Mouse (Mus musculus) urinary bladder, postnatal 25 days (tissue): ENCODE measurements around the gene Pou5f2.

Experiments used
- DNase-seq: peaks from one replicate; pipeline ENCODE4 v3.0.0; 2022; ENCODE audit warnings: low spot score

Gene Pou5f2

DNA sequence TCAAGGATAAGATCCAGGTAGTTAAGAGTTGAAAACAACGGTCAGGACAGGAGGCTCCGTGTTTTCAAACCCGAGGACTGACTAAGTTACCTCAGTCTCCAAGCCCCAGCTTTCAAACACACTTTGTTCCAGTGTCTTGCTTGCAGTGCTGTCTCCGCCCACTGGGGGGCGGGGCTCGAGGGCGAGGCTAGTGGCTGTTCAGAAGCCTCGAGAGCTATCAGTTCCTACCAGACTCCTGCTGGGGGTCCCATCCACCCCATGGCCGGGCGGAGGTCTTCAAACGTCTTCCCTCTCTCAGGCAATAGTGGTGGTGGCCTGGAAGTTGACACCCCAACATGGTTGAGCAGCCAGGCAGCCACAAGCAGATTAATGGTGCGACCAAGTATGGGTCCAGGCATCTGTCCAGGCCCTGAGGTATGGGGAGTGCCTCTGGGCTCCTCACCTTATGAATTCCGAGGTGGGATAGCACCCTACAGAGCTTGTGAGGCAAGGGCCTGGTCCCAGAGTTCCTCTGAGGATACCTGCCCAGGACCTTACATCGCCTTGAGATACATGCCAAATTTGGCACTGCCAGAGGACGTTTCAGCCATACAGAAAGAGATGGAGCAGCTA, at the start of gene Pou5f2:
Gene Pou5f2, plus strand, starts transcription at position 220 of the 612 bp plus-strand sequence.
- no peak for DNase-seq

DNA sequence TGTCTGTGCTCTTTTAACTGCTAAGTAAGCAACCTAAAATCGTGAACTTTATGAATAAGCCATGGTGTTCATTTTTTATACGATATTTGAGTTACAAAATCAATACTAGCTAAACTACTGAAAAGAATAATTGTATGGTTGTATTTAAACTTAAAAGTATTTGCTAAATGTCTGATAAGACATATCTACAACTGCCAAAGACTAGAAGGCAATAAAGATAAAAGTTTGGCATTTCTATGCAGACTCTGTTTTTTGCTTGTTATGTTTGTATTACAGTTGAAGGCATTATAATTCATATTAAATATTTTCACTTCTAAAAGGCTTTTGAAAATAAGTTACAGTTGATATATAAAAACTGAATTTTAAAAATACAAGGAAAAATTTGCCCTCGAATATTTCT, 48.5 kb upstream of the Pou5f2 start:
- DNase-seq, result no peak

DNA sequence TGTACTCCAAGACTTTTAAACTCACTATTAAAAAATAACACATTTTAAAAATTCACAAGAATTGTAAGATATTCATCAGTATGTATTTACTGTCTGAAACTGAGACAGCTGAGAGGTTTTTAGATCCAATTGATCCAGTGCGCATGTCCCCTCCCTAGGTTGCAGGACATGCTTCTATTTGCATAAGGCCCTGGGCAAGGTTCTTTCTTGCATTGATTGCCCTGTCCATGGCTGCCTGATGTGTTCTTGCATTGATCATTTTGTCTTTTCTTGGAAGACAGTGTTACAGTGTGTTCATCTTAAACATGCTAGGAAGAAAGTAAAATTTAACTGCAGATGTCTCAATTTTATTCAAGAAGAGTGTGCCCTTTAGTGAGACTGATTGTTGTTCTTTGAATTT, 47.6 kb upstream of the Pou5f2 start:
- no peak for DNase-seq

DNA sequence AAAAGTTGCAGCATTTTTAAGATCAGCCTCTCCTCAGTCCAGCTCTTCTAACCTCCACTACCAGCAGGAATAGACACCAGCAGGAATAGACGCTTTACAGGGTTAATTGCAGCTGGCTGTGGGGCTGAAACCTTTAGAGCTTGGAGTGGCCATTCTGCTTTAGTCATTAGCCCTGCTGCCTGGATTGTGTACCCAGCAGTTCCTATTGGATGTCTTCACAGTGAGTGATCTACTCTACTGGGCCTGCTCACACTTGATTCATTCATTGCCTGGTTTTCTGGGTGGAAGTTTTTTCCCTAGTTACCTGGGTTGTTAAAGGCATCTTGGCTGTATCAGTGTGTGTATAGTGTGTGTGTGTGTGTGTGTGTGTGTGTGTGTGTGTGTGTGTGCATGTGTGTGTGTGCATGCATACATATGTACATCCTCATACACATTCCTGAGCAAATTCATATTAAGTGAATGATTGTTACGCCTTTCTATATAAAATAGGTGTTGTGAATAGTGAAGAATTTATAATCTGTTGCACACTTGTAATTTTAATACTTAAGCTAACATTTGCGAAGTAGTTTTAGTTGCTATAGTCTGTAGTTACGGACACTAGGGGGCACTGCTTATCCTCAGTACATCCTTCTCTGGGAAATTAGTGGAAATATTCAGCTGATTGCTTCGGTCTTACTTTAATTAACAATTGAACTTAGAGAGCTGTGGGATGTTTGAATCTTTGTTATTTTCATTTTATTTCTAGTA, 42.4 kb upstream of the Pou5f2 start:
- peak; percentile 12 for DNase-seq

DNA sequence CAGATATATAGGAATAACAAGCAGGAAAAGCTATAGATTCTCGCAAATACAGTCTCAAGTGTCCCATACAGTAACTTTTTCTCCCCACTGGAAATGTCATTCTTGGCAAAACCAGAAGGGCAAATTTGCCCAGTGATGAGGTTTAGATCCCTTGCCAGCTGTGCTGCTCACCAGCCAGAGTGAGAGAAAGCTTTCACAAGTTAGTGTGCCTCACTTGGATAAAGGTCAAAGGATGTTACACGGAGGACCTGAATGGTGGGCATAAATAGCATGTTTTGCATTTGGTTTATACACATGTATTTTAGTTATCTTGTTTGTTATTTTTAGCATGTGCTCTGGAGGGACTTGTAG, 41.9 kb upstream of the Pou5f2 start:
- DNase-seq, result no peak

DNA sequence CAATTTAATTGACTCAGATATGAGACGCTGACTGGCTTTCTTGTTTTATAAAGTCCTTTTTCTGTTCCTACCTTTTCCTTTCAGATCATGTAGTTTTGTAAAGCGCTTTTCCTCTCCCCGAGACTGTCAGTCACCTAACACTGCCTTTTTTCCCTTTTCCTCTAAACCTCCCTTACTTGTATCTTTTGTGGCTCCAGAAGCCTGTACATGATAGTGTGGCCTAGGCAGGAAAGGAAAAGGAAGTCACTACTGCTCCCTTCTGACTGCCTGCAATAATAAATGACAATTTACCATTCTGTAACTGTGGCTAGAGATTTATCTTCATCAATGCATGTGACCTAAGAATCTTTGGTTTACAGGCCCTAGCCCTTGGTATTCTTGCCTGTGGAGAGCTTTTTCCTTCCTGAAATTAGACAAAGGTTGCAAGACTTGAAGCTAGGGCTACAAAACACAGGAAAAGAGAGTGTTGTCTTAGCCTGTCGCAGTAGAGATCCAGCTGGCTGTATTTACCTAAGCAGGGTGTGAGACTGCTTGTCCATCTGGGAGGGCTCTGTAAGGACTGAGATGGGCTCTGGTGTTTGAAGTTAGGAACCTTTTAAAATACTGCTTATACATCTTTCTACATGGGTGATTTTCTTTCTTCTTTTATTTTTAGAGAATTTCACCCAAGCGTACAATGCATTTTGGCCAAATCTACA, 33.4 kb upstream of the Pou5f2 start:
- DNase-seq, result no peak

DNA sequence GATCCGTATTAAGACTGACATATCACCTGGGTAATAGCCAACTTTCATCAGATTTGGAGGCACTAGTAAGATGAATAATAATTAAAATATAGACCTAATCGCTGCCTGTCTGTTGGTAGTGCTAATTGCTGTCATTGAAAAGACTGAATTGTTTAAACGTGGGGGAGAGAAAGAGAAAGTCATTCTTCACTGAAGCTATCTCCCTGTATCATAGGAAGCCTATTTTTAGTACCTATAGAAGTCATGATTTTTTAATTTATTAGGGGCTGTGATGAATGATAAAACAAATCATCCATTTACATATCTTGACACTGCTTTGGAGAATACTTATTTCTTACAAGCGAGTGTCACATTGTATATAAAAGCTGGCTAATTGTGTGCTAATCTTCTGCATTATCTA, 20.1 kb upstream of the Pou5f2 start:
- DNase-seq, result no peak

DNA sequence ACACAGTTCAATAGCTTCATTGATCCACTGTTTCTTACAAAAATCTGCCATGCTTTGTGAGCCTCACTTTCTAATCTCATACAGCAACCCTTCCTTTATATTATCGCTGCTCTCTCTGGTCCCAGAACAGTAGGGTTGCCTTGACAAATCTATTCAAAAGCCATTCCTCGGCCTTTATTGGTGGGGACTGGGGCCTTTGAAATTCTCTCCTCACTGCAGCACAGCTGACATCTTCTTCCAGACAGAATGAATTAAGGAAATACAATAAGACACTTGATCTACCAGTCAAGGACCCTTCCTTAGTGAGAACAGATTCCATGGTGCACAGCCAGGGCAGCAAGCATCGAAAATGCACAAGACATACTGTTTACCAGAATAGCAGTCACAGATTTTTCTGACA, 19.4 kb upstream of the Pou5f2 start:
- no peak for DNase-seq

DNA sequence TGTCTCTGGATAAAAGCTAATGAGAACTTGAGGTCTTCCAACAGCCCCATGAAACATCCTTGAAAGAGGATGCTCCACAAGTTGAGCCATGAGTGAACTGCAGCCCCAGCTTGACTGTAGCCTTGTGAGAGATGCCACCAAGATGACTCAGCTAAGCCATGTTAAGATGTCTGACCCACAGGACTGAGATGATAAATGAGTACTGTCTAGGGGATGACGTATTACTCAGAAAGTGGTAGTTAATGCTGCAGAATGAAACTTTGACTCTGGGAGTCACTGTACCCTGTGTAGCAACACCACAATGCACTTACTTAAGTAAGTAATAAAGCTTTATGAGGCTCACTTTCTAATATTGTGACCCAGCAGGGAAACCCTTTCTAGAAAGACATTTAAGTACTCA, 14.5 kb upstream of the Pou5f2 start:
- DNase-seq, result no peak

DNA sequence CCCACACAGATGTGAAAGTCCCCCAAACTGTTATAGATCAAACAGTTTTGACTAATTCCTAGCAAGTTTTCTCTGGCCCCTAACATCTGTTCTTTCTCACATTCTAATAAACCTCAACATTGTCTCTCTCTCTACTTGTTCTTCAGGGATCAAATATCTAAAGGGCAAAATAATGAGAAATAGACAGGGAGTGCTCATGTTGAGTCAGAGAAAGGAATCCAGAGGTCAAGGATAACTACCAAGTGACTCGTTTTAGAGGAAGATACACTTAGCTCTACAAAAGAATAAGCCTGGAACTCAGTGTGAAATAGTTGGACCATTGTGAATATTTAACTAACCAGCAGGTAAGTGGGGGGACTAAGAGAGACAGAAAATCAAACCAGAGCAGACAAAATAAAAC, 8.1 kb downstream of the Pou5f2 start:
- no peak for DNase-seq

DNA sequence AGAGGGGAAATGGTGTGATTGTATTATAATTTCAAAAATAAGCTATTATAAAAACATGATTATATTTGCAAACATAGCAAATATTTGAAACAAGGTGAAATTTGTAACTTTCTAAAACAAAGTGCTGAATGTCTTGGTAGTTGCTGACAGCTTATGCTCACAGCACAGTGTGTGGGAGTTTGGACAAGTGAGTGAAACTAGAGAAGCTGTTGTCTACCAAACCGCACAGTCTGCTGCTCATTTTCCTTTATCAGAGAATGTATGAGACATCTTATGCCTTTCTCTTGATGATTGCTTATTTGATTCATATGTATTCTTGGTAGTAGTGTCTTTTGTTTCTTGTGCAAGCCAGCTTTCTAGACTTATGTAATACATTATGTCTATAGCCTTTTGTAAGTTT, 12.5 kb downstream of the Pou5f2 start:
- DNase-seq, result no peak

DNA sequence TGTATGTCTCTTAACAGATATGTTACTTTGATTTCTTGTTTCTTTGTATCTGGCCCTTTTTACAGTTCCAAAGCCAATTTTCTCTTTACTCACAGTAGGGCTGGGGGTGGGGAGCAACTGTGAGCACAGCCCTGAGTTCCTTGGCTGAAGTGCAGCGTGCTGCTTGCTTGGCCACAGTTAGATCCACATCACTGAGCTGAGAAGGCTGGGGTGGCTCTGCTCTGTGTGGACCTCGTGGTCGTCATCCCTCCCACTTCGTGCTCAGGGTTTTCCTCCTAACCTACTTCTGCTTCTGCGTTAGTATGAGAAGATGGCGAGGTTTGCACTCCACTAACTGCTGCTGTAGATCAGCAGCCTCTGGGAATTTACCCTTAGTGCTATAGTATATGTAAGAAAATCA, 18.5 kb downstream of the Pou5f2 start:
- no peak for DNase-seq

DNA sequence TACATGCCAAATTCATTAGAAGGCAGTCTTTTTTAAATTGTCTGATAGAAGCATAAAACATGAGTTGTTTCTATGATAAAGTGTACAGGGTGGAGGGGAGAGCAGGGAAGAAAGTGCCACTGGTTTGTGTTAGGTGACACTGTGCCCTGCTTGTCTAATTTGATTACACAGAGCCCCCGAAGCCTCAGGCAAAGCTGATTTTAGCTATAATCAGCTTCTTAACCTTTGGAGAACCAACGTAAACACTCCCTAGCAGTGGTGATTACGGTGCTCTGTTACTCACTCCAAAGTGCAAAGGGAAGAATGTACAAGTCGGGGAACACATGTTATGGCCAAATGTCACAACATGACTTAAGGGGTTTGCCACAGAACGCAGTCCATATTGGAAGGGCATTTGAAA, 20.4 kb downstream of the Pou5f2 start:
- DNase-seq, result no peak
